Mouse (Mus musculus) heart, embryonic 11.5 days (tissue): ENCODE data around the gene Rtel1. TPM values are rescaled to one million over a fixed set of nuclear protein-coding genes. Genes with fewer than 3 reads are reported as not detected.

Experiments used
- ATAC-seq: fragments of 200-750 bp; cut with Nextera tagmentation; replicated peaks from 2 replicates; pipeline ENCODE4 v1.8.0; 2017; ENCODE audit warnings: moderate library complexity; ENCODE audit not compliant: insufficient number of reproducible peaks, low FRiP score, low TSS enrichment
- H3K27ac ChIP-seq: fragments of 300-500 bp; sonication (generic); 2 replicates; pipeline ENCODE4 v1.5.1; 2014; ENCODE audit warnings: mild to moderate bottlenecking, low read depth, low read length
- H3K27me3 ChIP-seq: fragments of 300-500 bp; sonication (generic); 2 replicates; pipeline ENCODE4 v1.6.1; 2014; ENCODE audit warnings: mild to moderate bottlenecking, low read length, mixed read lengths; ENCODE audit not compliant: control insufficient read depth, insufficient read depth
- H3K36me3 ChIP-seq: fragments of 300-500 bp; sonication (generic); 2 replicates; pipeline ENCODE4 v1.6.1; 2014; ENCODE audit warnings: mild to moderate bottlenecking, low read length, moderate library complexity, mixed read lengths; ENCODE audit not compliant: control insufficient read depth, insufficient read depth
- H3K4me1 ChIP-seq: fragments of 300-500 bp; sonication (generic); 2 replicates; pipeline ENCODE4 v1.6.1; 2014; ENCODE audit warnings: low read length; ENCODE audit not compliant: control insufficient read depth, insufficient read depth
- H3K4me2 ChIP-seq: fragments of 300-500 bp; sonication (generic); 2 replicates; pipeline ENCODE4 v1.6.1; 2014; ENCODE audit warnings: mild to moderate bottlenecking, moderate library complexity
- H3K4me3 ChIP-seq: fragments of 300-500 bp; sonication (generic); 2 replicates; pipeline ENCODE4 v1.5.1; 2014; ENCODE audit warnings: low read depth, low read length
- H3K9ac ChIP-seq: fragments of 300-500 bp; sonication (generic); 2 replicates; pipeline ENCODE4 v1.6.1; 2014; ENCODE audit warnings: mild to moderate bottlenecking, low read depth, low read length, moderate library complexity
- H3K9me3 ChIP-seq: fragments of 300-500 bp; sonication (generic); replicated peaks from 2 replicates; pipeline ENCODE4 v1.6.1; 2016; ENCODE audit warnings: low read length; ENCODE audit not compliant: control insufficient read depth
- WGBS: fragments of 180-500 bp; shearing (Covaris S2); extraction: QIAGEN DNeasy Blood & Tissue Kit; methylation state at CpG from one replicate; pipeline ENCODE4 v1.1.7; 2014; ENCODE audit not compliant: insufficient replicate concordance; 5-methylcytosine and 5-hydroxymethylcytosine counted together
- polyA plus RNA-seq: library from polyadenylated mRNA; unstranded; fragments of >200 nt; fragmentation: Nextera tagmentation; extraction: Ambion mirVana; gene quantifications from 2 replicates; pipeline ENCODE4 v1.2.1, GENCODE M21; 2014

Gene Rtel1
- polyA plus RNA-seq, 1 experiment from 2014 or later, result 34.8 TPM

DNA sequence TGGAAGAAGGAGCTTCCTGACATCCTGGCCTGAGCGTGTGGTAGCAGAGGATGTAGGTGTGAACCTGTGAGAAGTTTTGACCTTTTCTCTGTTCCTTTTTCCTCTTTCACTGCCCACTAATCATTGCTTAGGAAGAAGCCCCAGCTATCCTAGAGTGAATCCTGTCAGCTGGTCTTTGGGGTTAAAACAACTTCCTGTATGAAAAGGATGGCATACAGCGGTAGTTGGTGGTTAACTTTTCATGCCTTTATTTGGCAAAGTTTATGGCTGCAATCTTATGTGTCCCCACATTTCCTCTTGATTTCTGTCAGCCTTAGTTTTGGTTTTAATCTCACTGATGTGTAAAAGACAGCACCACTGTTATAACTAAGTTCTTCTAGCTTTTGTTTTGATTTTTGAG lies 57.7 kb downstream of the Rtel1 start:
- no peak for ATAC-seq
- Histone ChIP-seq H3K36me3 (peaks cover 16% of the 10 kb centered on the region; the same call in 1 of the 2 replicates), H3K27ac (no peak overlapping the region), H3K4me1 (no peaks in the 10 kb centered on the region), H3K4me2 (no peak overlapping the region), H3K27me3 (no peaks in the 10 kb centered on the region), H3K4me3 (no peak overlapping the region), H3K9ac (no peak overlapping the region), H3K9me3 (no peaks in the 10 kb centered on the region)
- WGBS, result 67% methylated on average over 2 of the region's 2 CpGs

- H3K27ac ChIP-seq, result no peak overlapping the region
- H3K4me1 ChIP-seq, result no peaks in the 10 kb centered on the region
- no peaks in the 10 kb centered on the region for H3K27me3 ChIP-seq
- ATAC-seq, result no peak
- H3K4me2 ChIP-seq, result no peak overlapping the region
- H3K9me3 ChIP-seq, result no peaks in the 10 kb centered on the region
- 85% methylated on average over 5 of the region's 5 CpGs for WGBS
- H3K4me3 ChIP-seq, result no peak overlapping the region
- peaks cover 21% of the 10 kb centered on the region; the same call in 1 of the 2 replicates for H3K36me3 ChIP-seq
- no peak overlapping the region for H3K9ac ChIP-seq
These were observed 59.2 kb downstream of the Rtel1 start for GRCm38 (mm10) chr2:181378701-181379100.

- H3K9ac ChIP-seq, result no peak within 1 kb of the TSS
- no peaks in the 10 kb centered on the region for H3K27me3 ChIP-seq
- H3K9me3 ChIP-seq, result no peaks in the 10 kb centered on the region
- no peak for ATAC-seq
- H3K27ac ChIP-seq, result no peak within 1 kb of the TSS
- WGBS, result 97% methylated on average over 12 of the region's 12 CpGs
- no peak within 1 kb of the TSS for H3K4me2 ChIP-seq
- H3K36me3 ChIP-seq, result peaks cover 21% of the 10 kb centered on the region; the same call in 1 of the 2 replicates
- no peaks in the 10 kb centered on the region for H3K4me1 ChIP-seq
- no peak within 1 kb of the TSS for H3K4me3 ChIP-seq
These were observed 60.2 kb downstream of the Rtel1 start, which contains the start of gene Lime1 for GRCm38 (mm10) chr2:181379778-181380177. TSS of gene Lime1 (plus strand) at chr2:181380078.

GRCm38 (mm10) chr2:181380251-181380650 lies 60.7 kb downstream of the Rtel1 start:
- Histone ChIP-seq H3K4me2 (no peak overlapping the region), H3K27ac (no peak overlapping the region), H3K4me1 (no peaks in the 10 kb centered on the region), H3K9me3 (no peaks in the 10 kb centered on the region), H3K36me3 (peaks cover 21% of the 10 kb centered on the region; the same call in 1 of the 2 replicates), H3K4me3 (no peak overlapping the region), H3K9ac (no peak overlapping the region), H3K27me3 (no peaks in the 10 kb centered on the region)
- no peak for ATAC-seq
- 90% methylated on average over 5 of the region's 5 CpGs for WGBS

GRCm38 (mm10) chr2:181381107-181381506 lies 61.6 kb downstream of the Rtel1 start:
- H3K36me3 ChIP-seq, result peaks cover 21% of the 10 kb centered on the region; the same call in 1 of the 2 replicates
- 88% methylated on average over 5 of the region's 5 CpGs for WGBS
- no peak overlapping the region for H3K4me3 ChIP-seq
- H3K4me1 ChIP-seq, result no peaks in the 10 kb centered on the region
- ATAC-seq, result no peak
- H3K27ac ChIP-seq, result no peak overlapping the region
- H3K9me3 ChIP-seq, result no peaks in the 10 kb centered on the region
- no peak overlapping the region for H3K4me2 ChIP-seq
- no peaks in the 10 kb centered on the region for H3K27me3 ChIP-seq
- no peak overlapping the region for H3K9ac ChIP-seq

GRCm38 (mm10) chr2:181381631-181382306 lies 62.2 kb downstream of the Rtel1 start:
- H3K9ac ChIP-seq, result no peak overlapping the region
- no peak overlapping the region for H3K4me2 ChIP-seq
- ATAC-seq, result no peak
- no peaks in the 10 kb centered on the region for H3K27me3 ChIP-seq
- no peaks in the 10 kb centered on the region for H3K4me1 ChIP-seq
- H3K36me3 ChIP-seq, result peaks cover 21% of the 10 kb centered on the region; the same call in 1 of the 2 replicates
- no peaks in the 10 kb centered on the region for H3K9me3 ChIP-seq
- no peak overlapping the region for H3K27ac ChIP-seq
- H3K4me3 ChIP-seq, result no peak overlapping the region
- WGBS, result 83% methylated on average over 6 of the region's 6 CpGs

GRCm38 (mm10) chr2:181384463-181384862 lies 64.9 kb downstream of the Rtel1 start:
- Histone ChIP-seq H3K9ac (no peak overlapping the region), H3K4me2 (no peak overlapping the region), H3K9me3 (no peaks in the 10 kb centered on the region), H3K27ac (no peak overlapping the region), H3K4me1 (no peaks in the 10 kb centered on the region), H3K27me3 (no peaks in the 10 kb centered on the region), H3K36me3 (peaks cover 16% of the 10 kb centered on the region; the same call in 1 of the 2 replicates), H3K4me3 (no peak overlapping the region)
- 73% methylated on average over 7 of the region's 7 CpGs for WGBS
- ATAC-seq, result no peak

GRCm38 (mm10) chr2:181384919-181385391 lies 65.4 kb downstream of the Rtel1 start:
- Histone ChIP-seq H3K27ac (no peak overlapping the region), H3K4me2 (no peak overlapping the region), H3K4me1 (no peaks in the 10 kb centered on the region), H3K9ac (no peak overlapping the region), H3K9me3 (no peaks in the 10 kb centered on the region), H3K27me3 (no peaks in the 10 kb centered on the region), H3K4me3 (no peak overlapping the region), H3K36me3 (peaks cover 14% of the 10 kb centered on the region; the same call in 1 of the 2 replicates)
- WGBS, result 85% methylated on average over 4 of the region's 4 CpGs
- no peak for ATAC-seq

DNA sequence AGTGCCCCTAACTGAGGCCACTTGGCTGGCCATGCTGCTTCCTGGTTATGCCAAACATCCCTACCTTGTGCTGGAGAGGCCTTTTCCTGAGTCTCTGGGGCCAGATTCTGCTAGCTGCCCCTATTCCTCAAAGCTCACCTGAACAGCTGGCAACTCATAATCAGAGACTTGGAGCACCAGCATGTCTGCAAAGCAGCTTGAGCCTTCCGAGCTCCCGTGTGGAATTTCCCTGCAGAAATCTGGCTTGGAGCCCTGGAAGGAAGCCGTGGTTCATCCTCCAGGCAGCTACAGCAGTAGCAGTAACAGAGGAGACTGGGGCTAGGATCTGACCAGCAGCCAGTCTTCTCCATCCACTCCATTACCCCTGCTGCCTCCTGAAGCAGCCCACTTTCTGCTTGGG lies 66.3 kb downstream of the Rtel1 start:
- Histone ChIP-seq H3K27me3 (no peaks in the 10 kb centered on the region), H3K27ac (no peak overlapping the region), H3K4me2 (no peak overlapping the region), H3K9me3 (no peaks in the 10 kb centered on the region), H3K36me3 (0 out of 2 replicates have a peak, but pooled peaks cover 10% of the 10 kb centered on the region), H3K9ac (no peak overlapping the region), H3K4me1 (no peaks in the 10 kb centered on the region), H3K4me3 (no peak overlapping the region)
- 78% methylated on average over 3 of the region's 3 CpGs for WGBS
- no peak for ATAC-seq
